Mouse (Mus musculus) right cerebral cortex, adult 18-20 months (tissue): ENCODE results near the gene Tmprss9.

Experiments
- DNase-seq: peaks from one replicate; pipeline ENCODE4 v3.0.0; 2022; ENCODE audit warnings: mixed read lengths

Gene Tmprss9

GRCm38 (mm10) chr10:80895100-80895499 lies 23.5 kb downstream of the Tmprss9 start:
- no peak for DNase-seq

GRCm38 (mm10) chr10:80895697-80896096 lies 24.0 kb downstream of the Tmprss9 start:
- no peak for DNase-seq

- DNase-seq: no peak
Measured at GRCm38 (mm10) chr10:80896581-80897485, 25.2 kb downstream of the Tmprss9 start.

GRCm38 (mm10) chr10:80897861-80898510 lies 26.3 kb downstream of the Tmprss9 start:
- peak; percentile 84 for DNase-seq

GRCm38 (mm10) chr10:80899074-80899473 lies 27.4 kb downstream of the Tmprss9 start:
- DNase-seq: no peak

- DNase-seq: no peak
Measured at GRCm38 (mm10) chr10:80899591-80900317, 28.1 kb downstream of the Tmprss9 start.

- peak; percentile 100 for DNase-seq
Measured at GRCm38 (mm10) chr10:80900318-80901247, 28.9 kb downstream of the Tmprss9 start, which contains the start of gene Timm13. Gene Timm13 (minus strand): TSS chr10:80900969.

GRCm38 (mm10) chr10:80901409-80902272 lies 30.0 kb downstream of the Tmprss9 start:
- DNase-seq: no peak

- DNase-seq: no peak
Measured at GRCm38 (mm10) chr10:80902273-80902940, 30.8 kb downstream of the Tmprss9 start.

- DNase-seq: no peak
Measured at GRCm38 (mm10) chr10:80903282-80903681, 31.6 kb downstream of the Tmprss9 start.

GRCm38 (mm10) chr10:80904004-80904693 lies 32.5 kb downstream of the Tmprss9 start:
- DNase-seq: no peak

GRCm38 (mm10) chr10:80904709-80905108 lies 33.1 kb downstream of the Tmprss9 start:
- no peak for DNase-seq

GRCm38 (mm10) chr10:80909375-80910162 lies 37.9 kb downstream of the Tmprss9 start:
- DNase-seq: no peak

GRCm38 (mm10) chr10:80911354-80911753 lies 39.7 kb downstream of the Tmprss9 start:
- DNase-seq: no peak

- no peak for DNase-seq
Measured at GRCm38 (mm10) chr10:80911891-80912290, 40.2 kb downstream of the Tmprss9 start.

- no peak for DNase-seq
Measured at GRCm38 (mm10) chr10:80913364-80914011, 41.8 kb downstream of the Tmprss9 start.

GRCm38 (mm10) chr10:80914253-80914656 lies 42.6 kb downstream of the Tmprss9 start:
- DNase-seq: no peak

- DNase-seq: no peak
Measured at GRCm38 (mm10) chr10:80915260-80915659, 43.6 kb downstream of the Tmprss9 start.
